Mouse (Mus musculus): ENCODE measurements around the gene Cenpb.

- peak; percentile 81 for TF ChIP-seq GATA1 (IDR thresholded peaks at IDR 0.05; ENCODE audit: low read length)
- TF ChIP-seq TAL1 (IDR thresholded peaks at IDR 0.05; ENCODE audit: low read length), result peak; percentile 83
Observed at GRCm38 (mm10) chr2:131223569-131223968, 43.7 kb upstream of the Cenpb start.
